Mouse (Mus musculus): ENCODE results near the gene Sdhaf4. TPM values are rescaled to one million over a fixed set of nuclear protein-coding genes. Genes with fewer than 3 reads are reported as not detected.

The Sdhaf4 gene
- total RNA-seq, 2 experiments from 2014 or later, result 50.2 to 56.9 TPM

GRCm38 (mm10) chr1:23958668-23959414, 46.6 kb downstream of the Sdhaf4 start:
- DNase-seq (ENCODE audit: low spot score in 2 of 2), result no peak

- no peak for DNase-seq (ENCODE audit: low spot score in 2 of 2)
Observed at GRCm38 (mm10) chr1:23958101-23958500, 47.4 kb downstream of the Sdhaf4 start.

DNA sequence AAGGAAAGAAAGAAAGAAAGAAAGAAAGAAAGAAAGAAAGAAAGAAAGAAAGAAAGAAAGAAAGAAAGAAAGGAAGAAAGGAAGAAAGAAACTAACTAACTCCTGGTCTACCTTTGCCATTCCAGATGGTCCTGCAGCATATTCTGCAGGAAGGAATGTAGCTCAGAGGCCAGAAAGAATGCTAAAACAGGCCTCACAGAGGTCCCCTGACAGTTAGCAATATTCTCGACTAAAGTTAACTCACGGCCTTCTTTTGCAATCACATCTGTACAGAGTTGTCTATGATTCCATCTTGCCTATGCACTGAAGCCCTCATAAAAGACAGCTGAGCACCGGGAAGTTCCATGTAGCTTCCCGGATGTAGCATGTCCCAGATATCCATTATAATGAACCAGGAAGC, 49.9 kb downstream of the Sdhaf4 start:
- no peak for DNase-seq (ENCODE audit: low spot score in 2 of 2)

DNA sequence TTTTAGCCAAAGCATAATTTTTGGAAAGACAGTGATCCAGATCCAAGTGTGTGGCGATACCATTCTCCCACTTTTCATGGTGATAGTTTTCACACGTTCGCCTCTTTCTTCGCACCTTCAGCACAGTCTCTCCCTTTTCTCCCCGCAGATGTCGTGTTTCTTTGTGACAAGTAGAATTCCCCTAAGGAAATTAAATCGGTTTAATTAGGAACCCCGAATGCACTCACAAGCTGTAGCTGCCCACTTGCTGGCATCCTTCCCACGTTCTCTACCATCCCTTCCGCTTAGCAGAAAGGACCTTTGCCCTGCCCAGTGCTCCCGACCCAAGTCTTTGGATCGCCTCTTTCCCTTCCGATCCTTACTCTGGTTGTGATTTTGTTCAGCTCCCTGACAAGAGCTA, 51.5 kb downstream of the Sdhaf4 start:
- DNase-seq (ENCODE audit: low spot score in 2 of 2), result peak; percentile 60 to 77

- no peak for DNase-seq (ENCODE audit: low spot score in 2 of 2)
Observed at GRCm38 (mm10) chr1:23948778-23949699, 56.4 kb downstream of the Sdhaf4 start.

DNA sequence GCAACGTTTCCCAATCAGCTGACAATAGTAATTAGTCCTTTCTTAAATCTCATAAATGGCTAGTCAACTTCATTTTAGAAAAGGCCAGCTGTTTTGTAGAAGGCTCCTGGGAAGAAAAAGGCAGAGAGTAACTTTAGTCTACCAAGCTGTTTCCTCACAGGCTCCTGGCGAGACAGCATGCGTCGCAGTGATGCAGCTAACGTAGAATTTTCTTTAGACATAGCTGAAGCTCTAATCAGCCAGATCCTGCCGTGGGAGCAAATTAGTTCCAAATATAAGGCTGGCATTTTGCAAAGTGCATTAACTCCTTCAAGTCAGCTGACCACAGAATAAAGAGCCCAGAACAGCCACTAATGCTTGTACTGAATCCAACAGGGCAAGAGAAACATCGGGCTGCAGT, 57.2 kb downstream of the Sdhaf4 start:
- no peak for DNase-seq (ENCODE audit: low spot score in 2 of 2)

Other genes with a start within 250 kb of the Sdhaf4 start
- gene B3gat2, start 243.9 kb downstream of the Sdhaf4 start, total RNA-seq (2021), result 1 to 10 TPM; 6.9 to 8.6 TPM
- gene Smap1, start 83.3 kb downstream of the Sdhaf4 start, total RNA-seq (2021), result 100 to 1,000 TPM; 140 to 143 TPM
- gene Fam135a, start 94.7 kb upstream of the Sdhaf4 start, total RNA-seq (2021), result 10 to 100 TPM; 25.8 to 28.4 TPM
- gene Col9a1, start 172.0 kb upstream of the Sdhaf4 start, total RNA-seq (2021), result under 1 TPM; 0.56 to 0.60 TPM